Mouse (Mus musculus) hindbrain, embryonic 15.5 days (tissue): Measurements from ENCODE around the gene Kncn. TPM values are rescaled to one million over a fixed set of nuclear protein-coding genes. Genes with fewer than 3 reads are reported as not detected.

Experiments used
- ATAC-seq: fragments of 200-750 bp; cut with Nextera tagmentation; 2 replicates; pipeline ENCODE4 v1.8.0; 2017; ENCODE audit warnings: low read depth, moderate number of reproducible peaks, moderate TSS enrichment; ENCODE audit not compliant: low FRiP score
- H3K27ac ChIP-seq: fragments of 300-500 bp; sonication (generic); replicated peaks from 2 replicates; pipeline ENCODE4 v1.5.1; 2015; ENCODE audit warnings: mild to moderate bottlenecking, inconsistent platforms
- H3K27me3 ChIP-seq: fragments of 300-500 bp; sonication (generic); 2 replicates; pipeline ENCODE4 v1.6.1; 2015; ENCODE audit warnings: control low read depth, inconsistent platforms
- H3K36me3 ChIP-seq: fragments of 300-500 bp; sonication (generic); 2 replicates; pipeline ENCODE4 v1.6.1; 2015; ENCODE audit warnings: control low read depth, inconsistent platforms
- H3K4me1 ChIP-seq: fragments of 300-500 bp; sonication (generic); replicated peaks from 2 replicates; pipeline ENCODE4 v1.6.1; 2015; ENCODE audit warnings: control low read depth, inconsistent platforms
- H3K4me2 ChIP-seq: fragments of 300-500 bp; sonication (generic); 2 replicates; pipeline ENCODE4 v1.6.1; 2015; ENCODE audit warnings: moderate library complexity, mild to moderate bottlenecking, inconsistent platforms
- H3K4me3 ChIP-seq: fragments of 300-500 bp; sonication (generic); 2 replicates; pipeline ENCODE4 v1.5.1; 2015; ENCODE audit warnings: mild to moderate bottlenecking, inconsistent platforms
- H3K9ac ChIP-seq: fragments of 300-500 bp; sonication (generic); 2 replicates; pipeline ENCODE4 v1.6.1; 2015; ENCODE audit warnings: inconsistent platforms
- H3K9me3 ChIP-seq: fragments of 300-500 bp; sonication (generic); 2 replicates; pipeline ENCODE4 v1.6.1; 2016; ENCODE audit warnings: control low read depth, inconsistent platforms
- WGBS: fragments of 180-500 bp; shearing (Covaris S2); methylation state at CpG from one replicate; pipeline ENCODE4 v1.1.7; 2015; 5-methylcytosine and 5-hydroxymethylcytosine counted together
- polyA plus RNA-seq: library from polyadenylated mRNA; unstranded; fragments of >200 nt; fragmentation: Nextera tagmentation; extraction: Ambion mirVana; gene quantifications from 2 replicates; pipeline ENCODE4 v1.2.1, GENCODE M21; 2015

The Kncn gene
- polyA plus RNA-seq, 1 experiment from 2014 or later: 0.14 TPM

DNA sequence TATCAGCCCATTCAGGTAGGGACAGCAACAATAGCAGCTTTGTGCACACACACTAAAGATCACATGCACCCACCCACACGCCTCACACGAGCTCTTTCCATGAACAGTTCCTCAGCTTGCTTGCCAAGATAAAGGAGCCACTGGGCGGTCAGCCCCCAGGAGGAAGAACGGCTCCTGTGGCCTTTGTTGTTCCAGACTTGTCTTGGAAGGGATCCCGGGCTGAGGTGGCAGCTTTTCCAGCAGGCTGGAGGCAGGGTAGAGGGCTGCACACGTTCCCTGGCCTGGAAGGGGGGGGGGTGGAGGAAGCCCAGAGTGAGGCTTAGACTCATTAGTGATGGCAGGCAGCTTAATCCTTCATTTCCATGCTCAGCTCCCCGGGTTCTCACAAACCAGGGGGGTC, 24.4 kb downstream of the Kncn start:
- H3K4me1 ChIP-seq: peaks cover 6% of the 10 kb centered on the region
- no peak overlapping the region for H3K4me3 ChIP-seq
- H3K27ac ChIP-seq: no peak overlapping the region
- ATAC-seq: peak; percentile 42; the same call in 1 of the 2 replicates
- no peak overlapping the region for H3K9ac ChIP-seq
- H3K27me3 ChIP-seq: peaks cover 54% of the 10 kb centered on the region
- no peaks in the 10 kb centered on the region for H3K9me3 ChIP-seq
- 10% methylated on average over 7 of the region's 7 CpGs for WGBS
- no peak overlapping the region for H3K4me2 ChIP-seq
- H3K36me3 ChIP-seq: no peaks in the 10 kb centered on the region

- no peak overlapping the region for H3K4me3 ChIP-seq
- H3K36me3 ChIP-seq: no peaks in the 10 kb centered on the region
- 8% methylated on average over 4 of the region's 4 CpGs for WGBS
- no peaks in the 10 kb centered on the region for H3K4me1 ChIP-seq
- no peak for ATAC-seq
- no peak overlapping the region for H3K4me2 ChIP-seq
- no peak overlapping the region for H3K9ac ChIP-seq
- peaks cover 34% of the 10 kb centered on the region for H3K27me3 ChIP-seq
- no peaks in the 10 kb centered on the region for H3K9me3 ChIP-seq
- H3K27ac ChIP-seq: no peak overlapping the region
Observed at GRCm38 (mm10) chr4:115911586-115911985, 27.4 kb downstream of the Kncn start.

- Histone ChIP-seq H3K4me1 (no peaks in the 10 kb centered on the region), H3K27ac (no peak overlapping the region), H3K4me3 (no peak overlapping the region), H3K4me2 (no peak overlapping the region), H3K9ac (no peak overlapping the region), H3K9me3 (no peaks in the 10 kb centered on the region), H3K27me3 (peaks cover 22% of the 10 kb centered on the region), H3K36me3 (no peaks in the 10 kb centered on the region)
- 75% methylated on average over 16 of the region's 16 CpGs for WGBS
- ATAC-seq: no peak
Observed at GRCm38 (mm10) chr4:115919911-115920310, 35.7 kb downstream of the Kncn start.

GRCm38 (mm10) chr4:115922688-115923087, 38.5 kb downstream of the Kncn start:
- H3K27me3 ChIP-seq: peaks cover 21% of the 10 kb centered on the region
- H3K4me1 ChIP-seq: no peaks in the 10 kb centered on the region
- H3K27ac ChIP-seq: no peak overlapping the region
- no peak overlapping the region for H3K9ac ChIP-seq
- no peak overlapping the region for H3K4me3 ChIP-seq
- no peak overlapping the region for H3K4me2 ChIP-seq
- H3K36me3 ChIP-seq: no peaks in the 10 kb centered on the region
- no peaks in the 10 kb centered on the region for H3K9me3 ChIP-seq
- WGBS: 93% methylated on average over 5 of the region's 5 CpGs
- ATAC-seq: no peak

GRCm38 (mm10) chr4:115923262-115923880, 39.2 kb downstream of the Kncn start:
- Histone ChIP-seq H3K4me1 (no peaks in the 10 kb centered on the region), H3K36me3 (no peaks in the 10 kb centered on the region), H3K4me2 (no peak overlapping the region), H3K9me3 (no peaks in the 10 kb centered on the region), H3K9ac (no peak overlapping the region), H3K27ac (no peak overlapping the region), H3K27me3 (peaks cover 20% of the 10 kb centered on the region), H3K4me3 (no peak overlapping the region)
- ATAC-seq: no peak
- 62% methylated on average over 16 of the region's 16 CpGs for WGBS

- 70% methylated on average over 7 of the region's 7 CpGs for WGBS
- Histone ChIP-seq H3K27ac (no peak overlapping the region), H3K4me2 (no peak overlapping the region), H3K9me3 (no peaks in the 10 kb centered on the region), H3K36me3 (no peaks in the 10 kb centered on the region), H3K9ac (no peak overlapping the region), H3K27me3 (peaks cover 50% of the 10 kb centered on the region), H3K4me3 (no peak overlapping the region), H3K4me1 (peaks cover 6% of the 10 kb centered on the region; the same call in 1 of the 2 replicates)
- ATAC-seq: no peak
Observed at GRCm38 (mm10) chr4:115927637-115928036, 43.4 kb downstream of the Kncn start.

GRCm38 (mm10) chr4:115931556-115932088, 47.4 kb downstream of the Kncn start:
- H3K9ac ChIP-seq: no peak overlapping the region
- no peaks in the 10 kb centered on the region for H3K9me3 ChIP-seq
- WGBS: 36% methylated on average over 13 of the region's 13 CpGs
- no peak overlapping the region for H3K4me3 ChIP-seq
- H3K27ac ChIP-seq: no peak overlapping the region
- peaks cover 80% of the 10 kb centered on the region for H3K27me3 ChIP-seq
- peaks cover 19% of the 10 kb centered on the region for H3K4me1 ChIP-seq
- no peak overlapping the region for H3K4me2 ChIP-seq
- ATAC-seq: 0 out of 2 replicates have a peak, but pooled peaks have one; percentile 37
- H3K36me3 ChIP-seq: no peaks in the 10 kb centered on the region

GRCm38 (mm10) chr4:115935835-115936581, 51.8 kb downstream of the Kncn start:
- Histone ChIP-seq H3K4me1 (peaks cover 38% of the 10 kb centered on the region), H3K9ac (no peak overlapping the region), H3K4me3 (no peak overlapping the region), H3K27me3 (peaks cover 81% of the 10 kb centered on the region), H3K27ac (no peak overlapping the region), H3K36me3 (no peaks in the 10 kb centered on the region), H3K9me3 (no peaks in the 10 kb centered on the region), H3K4me2 (peak overlapping the region; percentile 20; the same call in 1 of the 2 replicates)
- 1% methylated on average over 36 of the region's 36 CpGs for WGBS
- ATAC-seq: no peak

DNA sequence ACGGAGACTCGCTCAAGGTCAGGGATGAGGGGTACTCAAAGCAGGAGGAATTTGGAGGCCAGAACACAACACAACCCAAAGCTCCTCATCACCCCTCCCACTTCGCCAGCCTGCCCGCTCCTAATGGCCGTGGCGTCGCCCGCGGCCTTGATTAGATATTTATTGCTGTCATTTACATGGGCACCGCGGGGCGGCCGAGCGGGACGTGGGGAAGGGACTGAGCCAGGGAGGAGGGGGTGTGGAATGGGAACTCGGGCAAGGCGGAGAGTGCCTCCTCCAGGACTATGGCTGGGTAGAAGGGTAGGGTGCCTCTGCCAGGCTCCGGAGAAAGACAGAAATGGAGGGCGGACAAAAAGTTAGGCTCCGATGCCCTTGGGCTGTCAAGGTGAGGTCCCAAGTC, 52.4 kb downstream of the Kncn start:
- H3K27ac ChIP-seq: no peak overlapping the region
- peak overlapping the region; percentile 9; the same call in 1 of the 2 replicates for H3K4me3 ChIP-seq
- peak overlapping the region; percentile 20 for H3K4me2 ChIP-seq
- H3K27me3 ChIP-seq: peaks cover 81% of the 10 kb centered on the region
- H3K9ac ChIP-seq: no peak overlapping the region
- under 1% methylated on average over 20 of the region's 20 CpGs for WGBS
- H3K36me3 ChIP-seq: no peaks in the 10 kb centered on the region
- ATAC-seq: 0 out of 2 replicates have a peak, but pooled peaks have one; percentile 32
- H3K4me1 ChIP-seq: peaks cover 37% of the 10 kb centered on the region
- no peaks in the 10 kb centered on the region for H3K9me3 ChIP-seq

DNA sequence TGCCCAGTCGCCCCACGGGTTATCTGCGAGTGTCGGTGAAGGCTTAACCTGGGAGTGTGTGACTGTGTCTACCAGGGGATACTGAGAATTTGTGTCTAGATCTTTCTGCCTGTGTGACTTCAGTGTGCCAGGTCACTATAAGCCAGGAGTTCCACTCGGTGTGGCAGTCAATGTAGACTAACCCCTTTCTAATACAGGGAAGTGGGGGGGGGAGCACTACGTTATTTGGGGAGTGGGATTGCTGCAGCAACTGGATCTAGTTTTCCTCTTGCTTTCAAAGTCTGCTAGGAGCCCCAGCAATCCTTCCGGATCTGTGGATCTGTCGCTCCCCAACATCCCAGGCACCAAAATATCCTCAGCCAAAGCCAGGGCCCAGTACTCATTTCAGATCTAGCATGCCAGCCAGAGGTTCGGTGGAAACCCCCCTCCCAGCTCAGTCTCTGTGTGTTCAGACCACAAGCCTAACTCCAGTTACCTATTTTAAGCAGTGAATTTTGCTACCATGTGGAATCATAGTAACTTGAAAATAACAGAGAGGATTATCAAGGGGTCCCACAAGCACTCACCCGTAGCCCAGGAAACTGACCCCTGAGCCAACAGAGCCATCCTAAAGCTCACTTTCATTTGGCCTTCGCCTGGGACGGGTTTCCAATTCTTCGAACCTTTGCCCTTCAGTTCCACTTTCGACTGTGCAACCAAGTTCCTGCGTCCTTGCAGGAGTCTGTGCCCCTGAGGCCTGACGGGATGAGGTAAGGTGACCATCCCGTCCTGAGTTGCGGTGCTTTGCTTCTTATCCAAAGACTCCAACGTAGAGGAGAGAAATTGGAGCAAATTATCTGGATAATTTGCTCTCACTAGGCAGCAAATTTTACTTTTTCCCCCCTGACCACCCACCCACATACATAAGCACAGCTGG, 53.1 kb downstream of the Kncn start:
- Histone ChIP-seq H3K4me3 (peak overlapping the region; percentile 9; the same call in 1 of the 2 replicates), H3K27me3 (peaks cover 81% of the 10 kb centered on the region), H3K9me3 (no peaks in the 10 kb centered on the region), H3K4me2 (peak overlapping the region; percentile 20; the same call in 1 of the 2 replicates), H3K9ac (no peak overlapping the region), H3K36me3 (no peaks in the 10 kb centered on the region), H3K4me1 (peaks cover 32% of the 10 kb centered on the region), H3K27ac (no peak overlapping the region)
- WGBS: 3% methylated on average over 19 of the region's 19 CpGs
- no peak for ATAC-seq

DNA sequence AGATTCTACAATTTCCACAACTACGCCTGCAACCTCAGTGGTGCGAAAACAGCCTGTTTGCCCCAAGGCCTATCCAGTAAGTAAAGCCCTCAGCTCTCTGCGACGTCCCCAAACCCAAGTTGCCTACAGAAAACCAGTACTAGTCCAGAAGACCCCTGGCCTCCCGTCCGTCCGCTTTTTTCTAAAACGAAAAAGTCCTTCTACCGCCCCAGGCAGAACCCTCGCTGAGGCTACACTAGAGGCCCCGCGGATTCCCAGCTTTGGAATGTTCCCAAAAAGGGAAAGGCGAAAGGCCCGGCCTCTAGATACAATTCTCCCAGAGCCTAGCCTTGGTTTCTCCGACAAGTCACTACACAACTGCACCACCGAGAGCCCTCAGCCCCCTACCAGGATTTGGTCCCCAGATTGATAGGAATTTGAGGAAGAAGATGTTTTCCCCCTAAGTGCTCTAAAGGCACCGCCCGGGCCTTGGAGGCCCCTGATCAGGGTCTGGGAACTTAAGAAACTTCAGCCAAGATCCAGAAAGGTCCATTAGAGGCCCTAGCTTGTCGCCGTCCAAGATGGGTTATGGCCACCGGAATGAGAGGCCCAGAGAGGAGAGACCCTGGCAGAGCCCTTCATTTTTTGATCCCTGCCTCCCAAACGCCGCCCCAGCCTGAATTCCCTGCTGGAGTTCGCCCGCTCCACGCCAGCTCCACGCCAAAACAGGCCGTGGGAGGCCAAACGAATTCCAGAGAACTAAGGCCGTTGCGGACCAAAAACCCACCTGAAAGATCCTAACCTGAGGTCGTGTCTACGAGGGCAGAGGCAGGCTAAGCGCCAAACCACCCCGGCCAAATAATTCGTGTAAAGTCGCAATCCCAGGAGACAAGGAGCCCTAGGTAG, 54.3 kb downstream of the Kncn start:
- no peaks in the 10 kb centered on the region for H3K9me3 ChIP-seq
- H3K4me3 ChIP-seq: peak overlapping the region; percentile 28; the same call in 1 of the 2 replicates
- ATAC-seq: no peak
- peaks cover 81% of the 10 kb centered on the region for H3K27me3 ChIP-seq
- H3K9ac ChIP-seq: no peak overlapping the region
- H3K36me3 ChIP-seq: no peaks in the 10 kb centered on the region
- H3K27ac ChIP-seq: no peak overlapping the region
- WGBS: 2% methylated on average over 37 of the region's 37 CpGs
- H3K4me1 ChIP-seq: peaks cover 32% of the 10 kb centered on the region
- H3K4me2 ChIP-seq: peak overlapping the region; percentile 46
